Mouse (Mus musculus): ENCODE measurements around the gene Ide.
"Not testable (repeated sequence)": the region's sequence is repeated elsewhere in the genome, so short reads cannot be mapped to it uniquely, and the experiment has no call there.

Ide gene

GRCm38 (mm10) chr19:37263943-37264897 lies 73.4 kb downstream of the Ide start:
- peak; percentile 94 for DNase-seq

- no peak for DNase-seq
Observed at GRCm38 (mm10) chr19:37263566-37263942, 74.1 kb downstream of the Ide start.

- no peak for DNase-seq
Observed at GRCm38 (mm10) chr19:37262389-37262788, 75.3 kb downstream of the Ide start.

- no peak for DNase-seq
Observed at GRCm38 (mm10) chr19:37255321-37255720, 82.3 kb downstream of the Ide start.

GRCm38 (mm10) chr19:37252104-37252503 lies 85.5 kb downstream of the Ide start:
- no peak for DNase-seq

GRCm38 (mm10) chr19:37248199-37248598 lies 89.5 kb downstream of the Ide start:
- DNase-seq: no peak

DNA sequence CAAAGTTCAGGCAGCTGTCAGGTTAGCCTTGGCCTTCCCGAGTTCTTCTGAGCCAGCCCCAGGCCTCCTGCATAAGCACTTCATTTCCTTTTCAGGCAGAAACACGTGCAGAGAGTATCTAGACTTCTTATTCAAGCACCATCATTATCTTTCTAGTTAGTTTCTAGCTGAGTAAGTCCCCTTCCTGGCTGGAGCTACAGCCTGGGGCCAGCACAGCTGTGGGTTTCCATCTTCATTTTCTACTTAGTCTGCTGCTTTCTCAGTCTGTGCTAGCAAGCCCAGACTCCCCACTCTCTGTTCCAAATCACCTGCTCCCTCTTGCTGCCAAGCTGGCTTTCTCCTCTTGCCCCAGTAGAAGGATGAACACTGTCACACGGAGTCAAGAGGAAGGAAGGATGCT lies 90.8 kb downstream of the Ide start:
- DNase-seq: no peak

GRCm38 (mm10) chr19:37242707-37243106 lies 94.9 kb downstream of the Ide start:
- DNase-seq: no peak

DNA sequence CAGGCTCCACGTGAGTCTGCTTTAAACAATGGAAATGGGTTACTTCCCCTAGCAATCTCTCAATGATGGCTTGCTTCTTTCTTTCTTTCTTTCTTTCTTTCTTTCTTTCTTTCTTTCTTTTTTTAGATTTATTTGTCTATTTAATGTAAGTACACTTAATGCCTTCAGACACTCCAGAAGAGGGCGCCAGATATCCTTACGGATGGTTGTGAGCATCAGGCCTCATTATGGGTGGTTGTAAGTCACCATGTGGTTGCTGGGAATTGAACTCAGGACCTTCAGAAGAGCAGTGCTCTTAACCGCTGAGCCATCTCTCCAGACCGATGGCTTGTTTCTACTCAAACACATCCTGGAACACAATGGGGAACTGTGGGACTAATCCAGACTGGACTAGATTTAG lies 96.5 kb downstream of the Ide start:
- no peak for DNase-seq

- DNase-seq: no peak
Observed at GRCm38 (mm10) chr19:37239096-37239495, 98.6 kb downstream of the Ide start.

DNA sequence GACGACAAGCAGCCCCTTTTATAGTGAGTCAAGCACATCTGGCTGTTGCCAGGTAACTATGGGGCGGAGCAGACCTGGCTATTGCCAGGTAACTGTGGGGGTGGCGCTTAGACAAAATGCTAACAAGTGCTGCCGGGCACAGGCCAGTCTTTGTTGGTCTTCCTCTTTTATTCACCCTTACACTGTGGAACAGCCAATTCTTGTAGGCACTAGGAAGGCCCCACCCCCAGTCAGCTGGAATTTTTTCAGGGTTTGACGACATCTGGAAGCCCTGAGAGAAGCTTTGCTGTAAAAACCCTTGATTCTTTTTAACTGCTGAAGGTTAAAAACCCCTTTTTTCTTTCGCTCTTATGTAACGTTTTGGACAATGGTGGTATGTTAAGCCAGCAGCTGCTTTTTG lies 99.0 kb downstream of the Ide start:
- DNase-seq: no peak

- no peak for DNase-seq
Observed at GRCm38 (mm10) chr19:37237712-37238437, 99.8 kb downstream of the Ide start.

DNA sequence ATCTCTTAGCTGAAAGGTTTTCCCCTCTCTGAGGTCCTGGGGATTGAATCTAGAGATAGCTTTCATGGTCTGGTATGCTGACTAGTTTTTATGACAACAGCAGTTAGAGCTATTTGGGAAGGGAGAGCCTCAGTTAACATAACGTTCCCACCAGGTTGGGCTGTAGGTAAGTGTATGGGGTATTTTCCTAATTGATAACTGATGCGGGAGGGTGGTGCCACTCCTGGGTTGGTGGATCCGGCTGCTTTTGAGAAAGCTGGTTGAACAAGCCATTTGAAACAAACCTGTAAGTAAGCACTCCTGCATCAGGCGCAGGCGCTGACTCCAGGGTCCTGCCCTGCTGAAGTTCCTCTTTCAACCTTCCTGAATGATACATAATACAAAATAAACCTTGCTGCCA lies 100.3 kb downstream of the Ide start:
- DNase-seq: no peak

DNA sequence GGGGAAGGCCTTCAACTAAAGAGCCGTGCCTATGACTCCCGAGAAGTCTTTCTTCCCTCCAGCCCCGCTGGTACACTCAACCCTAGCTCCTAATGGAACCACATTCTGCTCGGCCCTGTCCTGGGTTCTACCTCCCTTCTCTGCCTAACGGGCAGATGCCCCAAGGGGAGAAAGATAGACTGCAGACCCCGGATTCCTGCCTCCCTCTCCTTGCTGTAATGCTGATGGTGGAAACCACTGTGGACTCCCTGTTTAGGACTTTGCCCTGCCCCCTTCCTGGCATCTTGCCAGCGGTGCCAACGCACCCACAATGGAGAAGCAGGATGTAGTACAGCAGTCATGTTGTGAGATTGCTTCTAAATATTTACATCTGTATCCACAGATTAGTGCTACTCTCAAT lies 101.8 kb downstream of the Ide start:
- peak; percentile 82 for DNase-seq

- DNase-seq: no peak
Observed at GRCm38 (mm10) chr19:37233561-37234539, 103.8 kb downstream of the Ide start.

DNA sequence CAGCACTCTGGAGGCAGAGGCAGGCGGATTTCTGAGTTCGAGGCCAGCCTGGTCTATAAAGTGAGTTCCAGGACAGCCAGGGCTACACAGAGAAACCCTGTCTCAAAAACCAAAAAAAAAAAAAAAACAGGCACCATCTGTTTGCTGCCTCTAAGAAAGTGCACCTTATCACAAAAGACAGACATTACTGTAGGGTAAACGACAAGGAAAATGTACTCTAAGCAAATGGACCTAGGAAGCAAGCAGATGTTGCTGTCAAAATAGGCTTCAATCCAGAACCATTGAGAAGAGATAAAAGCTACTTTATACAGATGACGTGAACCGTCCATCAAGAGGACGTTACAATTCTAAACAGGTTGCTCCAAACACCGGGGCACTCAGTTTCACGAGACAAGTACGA lies 105.1 kb downstream of the Ide start:
- not testable (repeated sequence) for DNase-seq

DNA sequence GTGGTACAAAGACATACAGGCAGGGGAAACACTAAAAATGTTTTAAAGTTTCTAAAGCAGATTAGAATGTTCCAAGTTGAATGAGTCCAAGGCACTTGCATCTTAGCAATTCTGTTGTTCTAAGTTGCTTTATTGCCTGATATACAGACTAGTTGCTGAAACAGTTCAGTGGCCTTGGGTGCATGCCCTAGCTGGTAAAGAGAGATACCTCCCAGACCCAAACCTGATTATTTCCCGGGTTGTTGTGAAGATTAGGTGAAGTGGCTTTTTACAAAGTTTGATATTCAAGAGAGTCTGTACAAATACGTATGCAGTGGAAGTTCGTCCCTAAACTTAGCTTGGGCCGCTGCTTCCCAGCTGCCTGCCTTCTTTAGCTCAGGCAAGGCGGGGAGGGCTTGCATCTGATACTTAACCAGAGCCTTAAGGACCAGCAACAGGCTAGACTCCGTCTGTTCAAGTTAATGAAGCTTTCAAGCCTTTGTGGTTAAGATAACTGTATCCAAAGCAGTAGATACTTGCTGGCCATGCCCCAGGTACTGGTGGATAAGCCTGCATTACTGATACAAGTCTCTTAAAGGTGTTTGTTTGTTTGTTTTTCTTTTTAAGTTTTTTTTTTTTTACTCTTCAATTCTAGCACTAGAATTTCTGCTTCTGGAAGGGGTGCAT lies 112.3 kb downstream of the Ide start:
- no peak for DNase-seq

Measured in heart, adult 11 months (tissue).